Mouse (Mus musculus): ENCODE data around the gene Vat1. TPM values are rescaled to one million over a fixed set of nuclear protein-coding genes. Genes with fewer than 3 reads are reported as not detected.
"Not testable (repeated sequence)": the region's sequence is repeated elsewhere in the genome, so short reads cannot be mapped to it uniquely, and the experiment has no call there.

Gene Vat1
- polyA plus RNA-seq, 1 experiment, result 224 TPM

GRCm38 (mm10) chr11:101448274-101448746 is 17.7 kb downstream of the Vat1 start, which contains the start of gene Ifi35:
TSS of gene Ifi35 (plus strand) at chr11:101448407.
- WGBS, result 3% methylated on average over 10 of the region's 10 CpGs
- DNase-seq, result peak; percentile 77
- Histone ChIP-seq H3K4me3 (replicated peaks; ENCODE audit: extremely low read depth, low read depth, low read length) (peak within 1 kb of the TSS; percentile 65), H3K4me1 (ENCODE audit: control insufficient read depth, insufficient read depth, low read length) (peaks cover 5% of the 10 kb centered on the region; the same call in 1 of the 2 replicates)
- TF ChIP-seq POLR2A (IDR thresholded peaks at IDR 0.05; ENCODE audit: borderline replicate concordance, extremely low read depth, low read depth, low read length), result peak; percentile 96; the same call in 1 of the 2 replicates
- no peak for TF ChIP-seq CTCF (IDR thresholded peaks at IDR 0.05; ENCODE audit: insufficient read depth, low read length)

- TF ChIP-seq POLR2A (IDR thresholded peaks at IDR 0.05; ENCODE audit: borderline replicate concordance, extremely low read depth, low read depth, low read length) (no peak), CTCF (IDR thresholded peaks at IDR 0.05; ENCODE audit: insufficient read depth, low read length) (no peak)
- peaks cover 9% of the 10 kb centered on the region for H3K4me1 ChIP-seq (ENCODE audit: control insufficient read depth, insufficient read depth, low read length)
- no peak overlapping the region for H3K4me3 ChIP-seq (replicated peaks; ENCODE audit: extremely low read depth, low read depth, low read length)
- DNase-seq, result no peak
- WGBS, result 78% methylated on average over 5 of the region's 5 CpGs
These were observed 18.2 kb downstream of the Vat1 start for GRCm38 (mm10) chr11:101447786-101448185.

- DNase-seq; H3K4me3 ChIP-seq (replicated peaks; ENCODE audit: extremely low read depth, low read depth, low read length); H3K4me1 ChIP-seq (ENCODE audit: control insufficient read depth, insufficient read depth, low read length): not testable (repeated sequence)
- WGBS, result 85% methylated on average over 8 of the region's 8 CpGs
These were observed 19.2 kb downstream of the Vat1 start for GRCm38 (mm10) chr11:101446860-101447259.

GRCm38 (mm10) chr11:101446319-101446718 is 19.7 kb downstream of the Vat1 start:
- H3K4me1 ChIP-seq (ENCODE audit: control insufficient read depth, insufficient read depth, low read length), result peaks cover 7% of the 10 kb centered on the region
- no peak for DNase-seq
- H3K4me3 ChIP-seq (replicated peaks; ENCODE audit: extremely low read depth, low read depth, low read length), result no peak overlapping the region
- TF ChIP-seq CTCF (IDR thresholded peaks at IDR 0.05; ENCODE audit: insufficient read depth, low read length) (no peak), POLR2A (IDR thresholded peaks at IDR 0.05; ENCODE audit: borderline replicate concordance, extremely low read depth, low read depth, low read length) (no peak)
- WGBS, result 76% methylated on average over 1 of the region's 1 CpGs

GRCm38 (mm10) chr11:101442760-101443159 is 23.3 kb downstream of the Vat1 start:
- DNase-seq, result no peak
- WGBS, result 1% methylated on average over 14 of the region's 14 CpGs
- Histone ChIP-seq H3K4me3 (replicated peaks; ENCODE audit: extremely low read depth, low read depth, low read length) (peak overlapping the region; percentile 71), H3K4me1 (ENCODE audit: control insufficient read depth, insufficient read depth, low read length) (peaks cover 4% of the 10 kb centered on the region)
- TF ChIP-seq POLR2A (IDR thresholded peaks at IDR 0.05; ENCODE audit: borderline replicate concordance, extremely low read depth, low read depth, low read length) (no peak), CTCF (IDR thresholded peaks at IDR 0.05; ENCODE audit: insufficient read depth, low read length) (no peak)

GRCm38 (mm10) chr11:101442127-101442693 is 23.8 kb downstream of the Vat1 start, which contains the start of gene Rpl27:
TSS of gene Rpl27 (plus strand) at chr11:101442298.
- WGBS, result 0% methylated on average over 42 of the region's 42 CpGs
- TF ChIP-seq POLR2A (IDR thresholded peaks at IDR 0.05; ENCODE audit: borderline replicate concordance, extremely low read depth, low read depth, low read length), result peak; percentile 84
- peak; percentile 77 for TF ChIP-seq CTCF (IDR thresholded peaks at IDR 0.05; ENCODE audit: insufficient read depth, low read length)
- Histone ChIP-seq H3K4me1 (ENCODE audit: control insufficient read depth, insufficient read depth, low read length) (peaks cover 4% of the 10 kb centered on the region), H3K4me3 (replicated peaks; ENCODE audit: extremely low read depth, low read depth, low read length) (peak within 1 kb of the TSS; percentile 71)
- peak; percentile 94 for DNase-seq

- peak overlapping the region; percentile 21 for H3K4me3 ChIP-seq (replicated peaks; ENCODE audit: extremely low read depth, low read depth, low read length)
- DNase-seq; H3K4me1 ChIP-seq (ENCODE audit: control insufficient read depth, insufficient read depth, low read length): not testable (repeated sequence)
- 32% methylated on average over 15 of the region's 15 CpGs for WGBS
These were observed 24.4 kb downstream of the Vat1 start for GRCm38 (mm10) chr11:101441450-101442126.

GRCm38 (mm10) chr11:101438006-101438405 is 28.0 kb downstream of the Vat1 start:
- H3K4me1 ChIP-seq (ENCODE audit: control insufficient read depth, insufficient read depth, low read length); DNase-seq; H3K4me3 ChIP-seq (replicated peaks; ENCODE audit: extremely low read depth, low read depth, low read length): not testable (repeated sequence)
- WGBS, result 57% methylated on average over 3 of the region's 3 CpGs

- H3K4me3 ChIP-seq (replicated peaks; ENCODE audit: extremely low read depth, low read depth, low read length), result no peak overlapping the region
- H3K4me1 ChIP-seq (ENCODE audit: control insufficient read depth, insufficient read depth, low read length), result peaks cover 3% of the 10 kb centered on the region; the same call in 1 of the 2 replicates
- TF ChIP-seq POLR2A (IDR thresholded peaks at IDR 0.05; ENCODE audit: borderline replicate concordance, extremely low read depth, low read depth, low read length), result no peak
- no peak for TF ChIP-seq CTCF (IDR thresholded peaks at IDR 0.05; ENCODE audit: insufficient read depth, low read length)
- 92% methylated on average over 4 of the region's 4 CpGs for WGBS
- no peak for DNase-seq
These were observed 29.1 kb downstream of the Vat1 start for GRCm38 (mm10) chr11:101436916-101437315.

GRCm38 (mm10) chr11:101435831-101436230 is 30.2 kb downstream of the Vat1 start:
- 45% methylated on average over 4 of the region's 4 CpGs for WGBS
- peaks cover 3% of the 10 kb centered on the region; the same call in 1 of the 2 replicates for H3K4me1 ChIP-seq (ENCODE audit: control insufficient read depth, insufficient read depth, low read length)
- DNase-seq, result no peak
- TF ChIP-seq POLR2A (IDR thresholded peaks at IDR 0.05; ENCODE audit: borderline replicate concordance, extremely low read depth, low read depth, low read length) (no peak), CTCF (IDR thresholded peaks at IDR 0.05; ENCODE audit: insufficient read depth, low read length) (no peak)
- no peak overlapping the region for H3K4me3 ChIP-seq (replicated peaks; ENCODE audit: extremely low read depth, low read depth, low read length)
